Comparison of ENCODE assay signal across 14 mouse cellular contexts in genomic region chr13:45397240-45397639, GRCm38 (mm10). TPM values are rescaled to one million over a fixed set of nuclear protein-coding genes. Genes with fewer than 3 reads are reported as not detected.
A peak's percentile ranks its signal among the peaks of the same experiment; 100 is the strongest.
DNase-seq lines count a peak whose midpoint lies in the region; ATAC-seq lines count a peak whose summit lies in the region.
"Had no signal": no experiment of that assay in that cellular context is flagged by ENCODE, and none has a peak within 500 bp of the region (broad histone marks: within the 10 kb centered on the region; RNA-seq: fewer than 3 reads in every experiment).

No protein-coding gene starts in this region.

- H3K9ac ChIP-seq in kidney, embryonic 15.5 days, result no peak overlapping the region
- peak overlapping the region; percentile 58; the same call in 1 of the 2 replicates for H3K9ac ChIP-seq in embryonic facial prominence, embryonic 13.5 days
- H3K9ac ChIP-seq: heart, embryonic 15.5 days had no signal

- peaks cover 11% of the 10 kb centered on the region; the same call in 1 of the 2 replicates for H3K36me3 ChIP-seq in kidney, embryonic 15.5 days
- peaks cover 13% of the 10 kb centered on the region; the same call in 1 of the 2 replicates for H3K36me3 ChIP-seq in embryonic facial prominence, embryonic 13.5 days
- H3K36me3 ChIP-seq: G1E; heart, embryonic 15.5 days had no signal

- no peak for DNase-seq in kidney, postnatal 25 days
- peak; percentile 21 to 31 for DNase-seq in right cerebral cortex, postnatal 36 days (ENCODE audit: low spot score in 2 of 2)
- DNase-seq in right cerebral cortex, postnatal 25 days, result no peak
- DNase-seq in cerebellum, postnatal 4 days (ENCODE audit: low spot score in 2 of 2), result no peak
- DNase-seq in gastrocnemius, adult 8-10 months (ENCODE audit: low spot score in 2 of 2), result no peak
- DNase-seq: adrenal gland, adult 8-10 months; cerebellum, adult 8-10 months; right cerebral cortex, postnatal 14 days; thymus, postnatal 25 days had no signal

- no peak overlapping the region for H3K4me2 ChIP-seq in kidney, embryonic 15.5 days
- peak overlapping the region; percentile 69 for H3K4me2 ChIP-seq in embryonic facial prominence, embryonic 13.5 days
- H3K4me2 ChIP-seq: heart, embryonic 15.5 days had no signal

- ATAC-seq in kidney, embryonic 15.5 days (replicated peaks; ENCODE audit: low FRiP score), result no peak
- ATAC-seq in embryonic facial prominence, embryonic 13.5 days (ENCODE audit: insufficient number of reproducible peaks, insufficient read depth, low FRiP score, low TSS enrichment, low read depth), result no peak

- 22% methylated on average over 5 of the region's 5 CpGs for WGBS in kidney, embryonic 15.5 days
- 17% methylated on average over 5 of the region's 5 CpGs for WGBS in embryonic facial prominence, embryonic 13.5 days

- H3K4me1 ChIP-seq in kidney, embryonic 15.5 days, result peaks cover 60% of the 10 kb centered on the region
- H3K4me1 ChIP-seq in embryonic facial prominence, embryonic 13.5 days, result peaks cover 88% of the 10 kb centered on the region

- peak overlapping the region; percentile 24 for H3K27ac ChIP-seq in kidney, embryonic 15.5 days
- H3K27ac ChIP-seq in embryonic facial prominence, embryonic 13.5 days, result peak overlapping the region; percentile 92
- H3K27ac ChIP-seq: heart, embryonic 15.5 days; macrophage had no signal

- H3K4me3 ChIP-seq in kidney, embryonic 15.5 days (replicated peaks), result no peak overlapping the region
- no peak overlapping the region for H3K4me3 ChIP-seq in embryonic facial prominence, embryonic 13.5 days
- H3K4me3 ChIP-seq: heart, embryonic 15.5 days had no signal

- H3K9me3 ChIP-seq in kidney, embryonic 15.5 days (replicated peaks), result no peaks in the 10 kb centered on the region
- H3K9me3 ChIP-seq in embryonic facial prominence, embryonic 13.5 days, result no peaks in the 10 kb centered on the region
- H3K9me3 ChIP-seq: G1E; heart, embryonic 15.5 days had no signal

- no peaks in the 10 kb centered on the region for H3K27me3 ChIP-seq in kidney, embryonic 15.5 days
- H3K27me3 ChIP-seq in embryonic facial prominence, embryonic 13.5 days, result no peaks in the 10 kb centered on the region
- H3K27me3 ChIP-seq: heart, embryonic 15.5 days had no signal

RNA-seq across cellular contexts. Expression of gene Mylip, which starts 7.7 kb away (rescaled TPM):
- 13.1 and 14.8 TPM in 2 replicates for polyA plus RNA-seq in kidney, embryonic 15.5 days (2015; fragmentation: Nextera tagmentation; extraction: Ambion mirVana)
- polyA plus RNA-seq in embryonic facial prominence, embryonic 13.5 days (2015; fragmentation: Nextera tagmentation; extraction: Ambion mirVana), result 47.1 and 58.1 TPM in 2 replicates
- total RNA-seq in gastrocnemius, adult 8-10 months (2022), result 10 to 100 TPM; 11.4 to 21.1 (median 15.7) TPM

Comparison
In these comparisons a context has a peak if more than half of its experiments do, and no peak if none do; other contexts are left out.
1. DNase-seq: peak in right cerebral cortex, postnatal 36 days (2 of 2); none in kidney, postnatal 25 days (0 of 2), right cerebral cortex, postnatal 25 days (single experiment), cerebellum, postnatal 4 days (0 of 2) and gastrocnemius, adult 8-10 months (0 of 2).